Mouse (Mus musculus): ENCODE data around the gene Nbas.
A peak's percentile ranks its signal among the peaks of the same experiment; 100 is the strongest.

Gene Nbas

DNA sequence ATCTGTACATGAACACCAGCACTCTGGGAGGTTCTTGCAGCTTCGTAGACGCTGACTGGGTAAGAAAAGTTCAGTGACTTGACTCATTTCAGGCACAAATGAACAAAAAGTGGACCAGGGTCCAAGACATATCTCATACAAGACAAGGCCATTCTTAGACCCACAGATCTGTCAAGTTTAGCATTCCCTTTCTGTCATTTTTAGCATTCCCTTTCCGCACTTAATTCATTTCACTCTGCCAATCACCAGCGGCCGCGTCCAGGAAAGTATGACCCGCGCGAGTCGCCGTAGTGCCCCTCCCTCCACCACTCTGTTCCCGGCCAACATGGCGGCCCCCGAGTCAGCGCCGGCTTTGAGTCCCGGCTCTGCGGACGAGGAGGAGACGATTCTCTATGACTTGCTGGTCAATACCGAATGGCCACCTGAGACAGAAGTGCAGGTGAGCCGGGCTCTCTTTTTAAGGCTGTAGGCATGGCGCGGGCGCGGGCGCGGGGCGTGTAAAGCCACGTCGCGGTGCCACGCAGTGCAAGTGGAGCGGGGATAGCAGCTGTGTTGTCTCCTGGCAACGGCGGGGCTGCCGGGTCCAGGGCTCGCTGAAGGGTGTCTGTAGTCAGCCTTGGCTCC, at the start of gene Nbas:
Nbas (plus strand) TSS at position 308 of the 624 bp plus-strand sequence.
- peak; percentile 79 to 90 for DNase-seq (ENCODE audit: low spot score in 2 of 2)

DNA sequence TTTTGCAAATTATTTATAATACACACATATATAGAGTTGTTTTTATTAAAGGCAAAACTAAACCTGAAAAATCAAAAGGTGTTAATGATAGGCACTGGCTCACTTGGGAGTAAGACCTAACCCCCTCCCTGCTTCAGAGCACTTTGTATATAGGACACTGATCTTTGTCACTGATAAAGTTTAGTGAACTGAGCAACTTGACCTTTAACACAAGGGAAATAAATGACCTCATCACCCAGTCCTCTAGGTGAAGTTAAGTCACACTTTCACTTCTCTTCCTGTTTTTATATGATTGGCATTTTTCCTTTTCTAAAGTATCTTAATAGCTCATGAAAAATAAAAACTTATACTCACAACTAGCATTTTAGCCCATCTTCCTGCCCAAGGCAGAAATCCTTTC, 26.5 kb upstream of the Nbas start:
- DNase-seq (ENCODE audit: low spot score in 2 of 2) = no peak

DNA sequence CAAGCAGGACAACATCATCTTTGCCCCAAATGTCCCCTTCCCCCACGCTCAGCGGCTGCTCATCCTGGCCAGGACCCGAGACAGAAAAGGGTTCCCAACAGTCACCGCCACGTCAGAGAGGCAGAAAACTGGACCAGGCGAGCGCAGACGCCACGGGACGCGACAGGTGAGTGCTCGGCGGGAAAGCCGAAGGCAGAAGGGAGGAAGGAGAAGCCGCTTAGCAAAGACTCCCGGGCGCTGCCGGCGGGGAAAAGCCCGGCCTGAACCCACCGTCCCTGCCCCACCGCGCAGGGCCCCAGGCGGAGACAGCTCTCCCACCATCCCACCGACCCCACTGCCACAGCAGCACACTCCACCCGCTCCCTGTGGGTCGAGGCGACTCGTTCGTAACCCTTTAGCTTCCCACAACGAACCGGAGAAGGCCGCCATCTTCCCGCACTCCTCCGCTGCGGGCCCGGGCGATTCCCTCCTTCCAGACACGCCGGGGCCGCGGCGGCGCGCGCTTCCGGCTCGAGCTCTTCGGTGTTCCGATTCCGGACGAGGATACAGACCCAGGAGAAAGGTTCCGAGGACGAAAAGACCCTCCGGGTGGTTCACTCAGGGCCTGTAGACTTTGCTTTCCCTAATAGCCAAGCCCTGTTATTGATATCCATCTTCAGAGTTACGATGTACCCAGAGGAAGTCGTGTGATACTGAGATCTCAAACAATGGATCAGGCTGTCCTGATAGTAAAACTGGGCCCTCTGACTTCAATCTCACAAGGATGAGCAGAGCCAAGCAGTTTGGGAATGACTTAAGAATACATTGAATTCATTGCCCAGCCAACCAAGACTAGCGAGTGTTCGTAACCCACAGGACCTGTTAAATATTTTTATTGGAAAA, 20.0 kb upstream of the Nbas start, which contains the start of gene Ddx1:
Ddx1 (minus strand) TSS at position 523 of the 882 bp plus-strand sequence.
- peak; percentile 76 to 89 for DNase-seq (ENCODE audit: low spot score in 2 of 2)

DNA sequence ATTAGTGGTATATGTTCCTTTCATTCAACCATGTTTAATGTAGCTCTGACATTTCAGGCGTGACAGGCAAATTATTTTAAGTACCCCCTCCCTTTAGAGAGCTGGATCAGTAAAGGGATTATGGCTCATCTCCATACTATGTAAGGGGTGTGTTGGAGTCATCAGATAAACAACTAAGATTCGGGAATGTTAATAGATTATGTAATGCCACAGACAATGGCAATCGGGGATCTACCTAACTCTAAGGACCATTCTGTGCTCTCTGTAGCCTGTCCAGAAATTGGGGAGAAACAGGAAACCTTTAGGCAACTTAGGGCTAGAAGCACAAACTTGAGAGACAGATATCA, 19.4 kb upstream of the Nbas start:
- no peak for DNase-seq (ENCODE audit: low spot score in 2 of 2)

DNA sequence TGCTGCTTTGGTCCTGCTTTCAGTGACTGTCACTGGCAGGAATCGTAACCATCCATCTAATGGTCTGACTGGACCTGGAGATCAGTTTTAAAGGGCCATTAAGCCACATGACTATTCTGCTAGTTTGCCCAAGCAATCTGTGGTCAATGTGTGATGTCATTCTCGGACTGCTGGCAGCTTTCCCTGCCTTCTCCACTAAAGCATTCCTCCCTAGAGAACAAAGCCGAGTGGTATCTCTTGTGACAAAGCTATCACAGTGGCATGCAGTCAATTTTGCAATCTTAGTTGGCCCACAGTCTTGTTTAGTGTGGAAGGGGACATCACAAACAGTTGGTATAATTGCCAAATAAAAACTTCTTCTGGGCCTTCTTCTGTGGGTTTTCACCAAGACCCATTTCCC, 13.9 kb upstream of the Nbas start:
- DNase-seq (ENCODE audit: low spot score in 2 of 2) = no peak

DNA sequence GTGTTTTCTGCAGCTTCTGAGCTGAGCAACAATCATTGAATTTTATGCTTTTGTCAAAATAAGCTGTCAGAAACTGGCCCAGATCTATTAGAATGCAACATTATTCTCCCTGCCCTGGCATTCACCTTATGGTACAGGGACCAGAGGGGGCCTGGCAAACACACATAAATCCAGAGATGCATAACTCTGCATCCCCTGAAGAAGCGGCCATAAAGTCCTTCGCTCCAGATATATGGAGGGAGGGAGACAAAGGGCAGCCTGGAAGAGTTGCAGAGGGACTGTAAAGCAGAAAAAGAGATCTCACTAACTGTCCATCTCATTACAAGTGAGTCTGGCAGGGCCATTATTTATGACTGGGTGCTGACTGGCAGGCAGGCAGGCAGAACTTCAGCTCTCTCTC, 13.2 kb upstream of the Nbas start:
- no peak for DNase-seq (ENCODE audit: low spot score in 2 of 2)

DNA sequence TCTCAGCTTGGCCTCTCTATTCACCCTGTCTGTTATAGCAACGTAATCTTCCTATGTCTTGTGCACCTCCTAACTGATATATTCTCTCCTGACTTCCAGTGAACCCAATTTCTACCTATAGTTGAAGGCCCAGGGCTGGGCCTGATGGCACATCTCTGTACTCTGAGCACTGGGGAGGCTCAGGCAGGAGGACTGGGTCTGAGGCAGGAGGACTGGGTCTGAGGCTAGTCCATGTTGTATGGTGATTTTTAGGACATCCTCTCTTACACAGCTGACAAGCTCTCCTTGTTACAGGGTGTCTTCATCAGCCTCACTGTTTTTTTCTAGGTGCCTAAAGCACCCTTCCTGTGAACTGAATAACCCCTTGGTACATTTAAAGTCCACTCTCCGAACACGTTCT, 521 bp upstream of the Nbas start:
- no peak for DNase-seq (ENCODE audit: low spot score in 2 of 2)

DNA sequence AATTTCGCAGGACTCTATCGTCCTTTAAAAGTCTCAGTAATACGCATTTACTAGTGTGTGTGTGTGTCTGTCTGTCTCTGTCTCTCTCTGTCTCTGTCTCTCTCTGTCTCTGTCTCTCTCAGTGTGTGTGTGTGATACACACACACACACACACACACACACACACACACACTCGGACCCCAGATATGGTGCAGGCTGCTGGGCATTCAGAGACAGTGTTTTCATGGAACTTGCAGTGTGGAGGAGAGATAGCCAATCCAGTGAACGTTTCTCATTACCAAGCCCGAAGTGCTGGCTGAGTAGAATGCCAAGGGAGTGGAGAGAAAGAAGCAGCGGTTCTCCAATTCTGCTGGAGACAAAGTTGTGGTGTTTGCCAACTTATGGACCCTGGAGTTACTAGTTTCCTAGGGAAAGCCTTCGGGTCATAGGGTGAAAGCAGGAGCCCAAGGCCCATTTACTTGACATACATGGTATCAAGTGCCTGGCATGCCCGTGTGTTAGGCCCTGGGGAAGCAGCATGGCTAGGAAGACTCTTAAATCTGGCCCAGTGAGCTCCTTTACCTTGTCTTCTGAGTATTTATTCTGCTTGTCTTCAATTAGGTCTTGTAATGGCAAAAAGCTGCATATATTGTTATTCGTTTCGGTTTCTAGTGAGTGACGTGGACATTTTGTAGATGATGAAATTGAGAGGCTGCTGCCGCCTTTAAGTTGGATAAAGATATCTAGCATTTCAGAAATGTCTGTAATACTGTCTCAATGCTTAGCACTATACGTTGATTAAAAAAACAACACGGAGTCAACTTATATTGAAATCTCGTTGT, 847 bp downstream of the Nbas start:
- DNase-seq (ENCODE audit: low spot score in 2 of 2) = no peak

DNA sequence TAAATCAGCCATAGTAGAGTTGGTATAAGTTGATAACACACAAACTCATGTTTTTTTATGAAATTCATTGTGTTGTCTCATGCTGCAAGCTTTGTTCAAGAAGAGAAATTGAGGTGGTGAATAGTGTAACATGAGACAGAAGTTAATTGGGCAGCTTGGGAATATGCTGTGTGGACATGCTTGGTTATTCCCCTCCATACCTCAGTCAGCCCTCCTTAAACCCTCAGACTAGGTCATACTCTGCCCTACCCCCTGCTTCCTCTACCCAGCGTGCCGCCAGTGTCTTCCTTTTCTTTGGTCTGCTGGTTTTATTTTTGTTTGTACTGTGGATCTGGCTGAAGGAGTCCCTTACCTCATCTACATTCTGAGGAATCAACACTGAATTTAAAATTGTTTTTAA, 22.5 kb downstream of the Nbas start:
- DNase-seq (ENCODE audit: low spot score in 2 of 2) = no peak

DNA sequence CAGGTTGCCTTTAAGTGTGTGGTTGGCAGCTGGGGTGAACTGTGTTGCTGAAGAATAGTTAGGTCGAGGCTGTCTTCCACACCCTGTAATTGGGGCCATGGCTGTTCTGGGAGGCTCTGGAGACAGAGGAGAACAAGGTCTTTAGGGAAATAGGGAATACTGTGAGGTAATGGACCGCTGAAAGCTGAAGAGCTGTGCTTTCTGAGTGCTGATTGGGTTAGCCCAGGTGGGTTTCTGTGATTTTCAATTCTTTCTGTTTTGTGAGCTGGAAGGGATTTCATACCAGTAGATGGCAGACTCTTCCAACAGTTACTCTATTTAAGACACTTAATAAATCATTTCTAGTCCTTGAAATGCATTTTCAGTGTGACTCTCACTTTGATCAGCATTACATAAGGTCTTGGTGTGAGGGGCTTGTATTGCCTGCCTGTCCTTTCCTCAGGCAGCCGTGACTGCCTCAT, 24.5 kb downstream of the Nbas start:
- DNase-seq (ENCODE audit: low spot score in 2 of 2) = no peak

DNA sequence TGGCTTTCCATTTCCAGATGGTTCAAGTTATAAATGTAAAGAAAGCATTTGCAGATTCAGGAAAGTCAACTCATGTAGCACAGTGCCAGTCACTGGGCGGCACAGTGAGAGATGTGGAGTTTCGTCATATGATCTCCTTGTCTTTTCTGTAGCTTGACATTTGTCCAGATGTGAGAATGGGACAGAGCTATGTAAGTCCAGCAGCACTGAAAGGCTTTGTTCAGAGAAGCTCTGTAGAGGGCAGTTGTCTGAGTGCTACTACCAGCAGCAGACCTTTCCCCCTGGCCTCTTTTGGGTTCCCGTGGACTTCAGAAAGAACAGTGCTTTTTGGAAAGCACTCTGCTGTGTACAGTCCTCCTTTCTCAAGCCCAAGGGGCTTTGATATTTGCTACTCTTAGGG, 34.1 kb downstream of the Nbas start:
- no peak for DNase-seq (ENCODE audit: low spot score in 2 of 2)

DNA sequence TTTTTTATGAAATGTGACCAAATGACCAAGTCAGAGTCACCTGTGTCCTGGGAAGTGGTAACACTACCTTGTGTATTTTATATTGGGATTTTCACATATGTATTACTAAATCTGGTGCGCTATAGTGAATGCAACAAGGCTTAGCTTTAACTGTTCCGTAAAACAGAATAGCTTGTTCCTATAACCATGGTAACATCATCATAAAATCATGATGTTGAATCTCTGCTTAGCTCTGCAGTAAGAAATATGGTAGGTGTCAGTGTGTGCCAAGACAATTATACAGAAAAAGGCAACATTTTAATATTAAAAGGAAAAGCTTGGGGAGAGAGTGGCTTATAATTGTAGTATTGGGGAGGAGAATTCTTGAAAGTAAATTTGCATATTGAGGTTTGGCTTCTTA, 45.0 kb downstream of the Nbas start:
- DNase-seq (ENCODE audit: low spot score in 2 of 2) = no peak

DNA sequence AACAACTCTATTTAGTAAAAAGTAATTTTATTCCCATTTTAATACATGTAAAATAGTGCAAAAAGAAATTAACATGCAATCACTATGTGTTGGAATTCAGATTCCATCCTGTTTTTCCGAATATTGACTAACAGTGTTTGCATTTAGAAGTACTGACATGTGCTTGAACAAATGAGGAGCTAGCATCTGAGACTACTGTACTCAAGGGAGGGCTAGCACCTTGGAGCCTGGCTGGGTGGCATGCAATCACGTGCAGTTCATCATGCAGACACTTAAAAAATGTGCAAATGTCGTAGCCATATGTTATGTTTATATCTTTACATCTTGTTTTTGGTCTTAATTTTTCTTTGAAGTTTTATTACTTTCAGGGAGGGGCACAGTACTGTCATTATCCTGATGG, 45.5 kb downstream of the Nbas start:
- no peak for DNase-seq (ENCODE audit: low spot score in 2 of 2)

DNA sequence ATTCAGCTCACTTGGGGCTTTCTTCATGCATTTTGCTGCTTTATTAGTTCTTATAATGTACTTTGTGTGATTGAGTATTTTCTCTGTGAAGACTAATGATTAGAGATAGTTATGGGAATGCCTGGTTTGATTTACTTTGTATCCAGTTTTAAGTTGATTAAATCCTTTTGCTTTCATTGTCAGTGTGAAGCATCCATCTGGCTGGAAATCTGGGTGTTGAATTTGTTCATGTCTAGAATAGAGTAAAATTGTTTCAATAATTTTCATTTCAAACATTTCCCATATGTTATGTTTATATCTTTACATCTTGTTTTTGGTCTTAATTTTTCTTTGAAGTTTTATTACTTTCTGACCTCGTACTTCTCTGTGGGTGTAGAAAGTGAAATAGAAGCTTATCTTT, 46.1 kb downstream of the Nbas start:
- no peak for DNase-seq (ENCODE audit: low spot score in 2 of 2)

DNA sequence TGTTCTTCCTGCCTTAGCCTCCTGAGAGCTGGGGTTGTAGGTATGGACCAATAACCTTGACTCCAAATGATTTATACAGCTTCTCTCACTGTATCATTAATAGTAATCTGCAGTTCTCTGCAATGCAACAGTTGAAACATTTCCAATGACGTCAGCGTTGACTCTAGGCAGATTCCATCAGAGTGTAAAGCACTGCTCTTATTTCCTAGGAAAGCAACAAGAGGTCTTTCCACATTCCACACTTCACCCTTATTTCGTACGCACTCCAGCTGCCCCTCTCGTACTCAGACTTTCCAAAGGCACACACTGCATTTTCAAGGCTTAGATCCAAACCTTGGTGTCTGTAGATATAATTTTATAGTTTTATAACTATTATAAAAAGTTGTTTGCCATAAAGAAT, 73.6 kb downstream of the Nbas start:
- DNase-seq (ENCODE audit: low spot score in 2 of 2) = no peak

DNA sequence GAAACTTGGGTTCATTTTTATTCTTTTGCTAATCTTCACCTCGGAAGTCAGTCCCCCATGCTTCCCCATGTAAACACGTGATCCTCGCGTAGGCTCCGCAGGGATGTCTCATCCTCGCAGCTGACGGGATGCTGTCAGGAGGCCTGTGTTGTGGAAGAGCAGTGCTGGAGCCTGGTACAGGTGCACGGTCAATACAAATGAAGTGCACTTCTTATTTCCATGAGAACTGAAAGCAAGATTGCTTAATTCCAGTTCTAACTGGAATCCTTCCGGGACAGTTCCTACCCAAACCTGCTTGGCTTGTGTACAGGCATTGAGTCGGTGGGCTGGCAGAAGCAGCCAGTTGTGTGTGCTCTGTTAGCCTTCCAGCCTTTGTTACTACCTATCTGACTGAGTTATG, 87.3 kb downstream of the Nbas start:
- no peak for DNase-seq (ENCODE audit: low spot score in 2 of 2)

DNA sequence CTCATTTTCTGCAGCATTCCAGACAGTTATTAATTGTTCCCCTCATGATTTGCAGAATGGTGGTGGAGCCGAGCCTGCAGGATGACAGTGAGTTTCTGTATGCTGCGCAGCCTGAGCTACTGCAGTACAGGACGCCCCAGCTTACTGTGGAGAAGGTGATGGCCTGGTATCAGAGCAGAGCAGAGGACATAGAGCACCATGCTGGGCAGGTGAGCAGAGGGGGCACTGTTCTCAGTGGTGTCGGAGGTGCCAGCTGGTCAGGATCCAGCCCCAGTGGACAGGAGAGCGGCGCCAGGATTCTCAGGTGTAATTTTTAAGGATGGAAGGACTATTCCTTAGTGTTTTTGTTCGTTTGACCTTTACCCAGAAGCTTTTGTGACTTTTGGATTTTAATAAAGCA, 87.8 kb downstream of the Nbas start:
- no peak for DNase-seq (ENCODE audit: low spot score in 2 of 2)

DNA sequence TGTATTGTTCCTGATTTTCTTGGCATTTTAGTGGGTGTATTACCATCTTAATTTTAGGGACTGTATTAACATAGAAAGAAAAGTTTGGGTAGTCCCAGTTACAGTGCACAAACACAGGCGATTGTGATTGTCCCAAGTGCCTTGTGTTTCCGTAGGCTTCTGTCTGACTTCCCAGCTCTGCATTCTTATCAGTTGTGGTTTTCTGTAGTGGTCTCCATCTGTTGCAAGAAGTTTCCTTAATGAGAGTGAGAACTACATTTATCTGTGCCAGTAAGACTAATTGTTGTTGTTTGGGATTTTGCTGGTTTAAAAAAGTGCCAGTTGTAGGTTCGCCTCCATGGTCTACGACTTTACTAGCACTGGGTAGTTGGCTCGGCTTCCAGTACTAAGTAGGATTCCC, 88.3 kb downstream of the Nbas start:
- no peak for DNase-seq (ENCODE audit: low spot score in 2 of 2)

DNA sequence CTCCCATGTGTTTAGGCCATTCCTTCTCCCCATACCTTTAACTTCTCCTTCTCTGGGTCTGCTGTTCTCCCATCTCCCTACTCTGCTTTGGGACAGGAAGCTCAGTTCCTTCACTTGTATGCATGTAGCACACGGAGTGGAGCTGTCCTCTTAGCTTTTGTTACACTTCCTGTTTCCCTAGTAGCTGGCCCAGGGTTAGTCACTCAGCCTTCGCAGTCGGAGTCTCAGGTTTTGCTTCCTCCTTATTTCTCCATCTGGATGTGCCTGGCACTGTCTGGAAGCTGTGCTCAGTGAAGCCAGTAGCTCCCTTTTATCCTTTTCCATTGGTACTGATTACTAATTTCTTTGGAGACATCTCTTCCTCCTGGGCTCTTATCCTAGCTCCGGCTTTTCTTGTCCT, 89.9 kb downstream of the Nbas start:
- DNase-seq (ENCODE audit: low spot score in 2 of 2) = no peak

DNA sequence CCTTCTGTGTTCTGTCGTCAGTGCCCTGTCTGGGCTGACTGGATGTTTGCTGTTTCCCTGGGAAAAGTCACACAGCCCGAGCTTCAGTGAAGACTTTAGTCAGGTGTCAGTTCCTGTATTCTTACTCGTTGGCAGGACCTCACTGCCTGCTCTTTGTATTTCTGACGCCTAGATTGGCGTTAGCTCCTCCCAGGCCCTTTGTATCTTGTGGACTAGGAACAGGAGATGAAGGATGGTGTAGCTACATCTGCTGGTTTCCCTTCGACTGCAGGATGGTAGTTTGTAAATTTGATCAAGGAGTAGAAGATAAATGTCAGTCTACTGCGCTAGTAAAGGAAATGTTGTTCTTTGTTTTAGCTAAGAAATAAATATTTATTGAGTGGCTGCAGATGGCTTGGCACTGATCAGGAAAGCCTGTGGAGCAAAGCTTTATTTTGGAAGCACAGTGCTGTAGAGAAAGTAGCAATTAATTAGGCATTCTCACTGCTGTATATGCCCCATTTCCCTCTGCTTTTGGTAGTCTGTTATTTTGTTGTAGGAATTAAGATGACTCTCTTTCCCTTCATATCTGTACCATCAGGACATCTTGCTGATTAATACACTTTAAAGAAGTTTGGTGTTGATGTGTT, 91.4 kb downstream of the Nbas start:
- no peak for DNase-seq (ENCODE audit: low spot score in 2 of 2)

DNA sequence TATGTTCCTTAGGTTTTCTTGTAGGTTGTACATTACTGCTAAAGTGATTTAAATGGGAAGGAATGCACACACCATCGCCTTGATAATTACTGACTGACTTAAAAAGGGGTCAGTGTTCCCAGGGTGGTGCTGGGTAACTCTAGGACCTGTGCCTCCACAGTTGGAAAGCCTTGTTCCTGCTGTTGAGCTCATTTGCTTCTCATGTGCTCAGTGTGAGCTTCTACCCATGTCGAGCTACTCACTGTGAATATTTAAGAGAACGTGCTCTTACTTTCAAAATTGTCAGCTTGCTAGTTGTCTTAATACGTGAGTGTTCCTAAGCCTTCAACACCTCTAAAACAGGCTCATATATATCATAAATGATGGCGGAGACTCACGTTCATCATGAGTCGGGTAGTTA, 112.6 kb downstream of the Nbas start:
- no peak for DNase-seq (ENCODE audit: low spot score in 2 of 2)

DNA sequence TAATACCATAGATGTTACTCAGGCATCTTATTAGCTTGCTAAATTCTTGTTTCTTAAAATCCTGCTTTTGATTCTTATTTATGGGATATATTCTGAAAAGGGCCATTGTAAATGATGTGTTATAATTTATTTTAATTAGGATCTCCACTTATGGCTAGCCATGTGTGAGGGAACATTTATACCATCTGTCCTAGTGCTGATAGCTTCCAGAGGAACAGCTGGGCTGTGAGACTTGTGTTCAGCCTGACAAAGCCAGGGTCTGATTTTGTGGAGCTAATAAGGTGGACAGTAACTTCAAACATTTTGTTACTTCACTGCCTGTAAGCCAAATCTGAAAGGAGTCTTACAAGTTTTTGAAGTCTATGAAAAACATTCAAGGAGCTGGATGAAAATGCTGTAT, 113.1 kb downstream of the Nbas start:
- no peak for DNase-seq (ENCODE audit: low spot score in 2 of 2)
